Mouse (Mus musculus): Measurements from ENCODE around the gene Pbrm1. TPM values are rescaled to one million over a fixed set of nuclear protein-coding genes. Genes with fewer than 3 reads are reported as not detected.

Pbrm1 gene
- total RNA-seq, 2 experiments from 2014 or later: 56.9 to 58.0 TPM

DNA sequence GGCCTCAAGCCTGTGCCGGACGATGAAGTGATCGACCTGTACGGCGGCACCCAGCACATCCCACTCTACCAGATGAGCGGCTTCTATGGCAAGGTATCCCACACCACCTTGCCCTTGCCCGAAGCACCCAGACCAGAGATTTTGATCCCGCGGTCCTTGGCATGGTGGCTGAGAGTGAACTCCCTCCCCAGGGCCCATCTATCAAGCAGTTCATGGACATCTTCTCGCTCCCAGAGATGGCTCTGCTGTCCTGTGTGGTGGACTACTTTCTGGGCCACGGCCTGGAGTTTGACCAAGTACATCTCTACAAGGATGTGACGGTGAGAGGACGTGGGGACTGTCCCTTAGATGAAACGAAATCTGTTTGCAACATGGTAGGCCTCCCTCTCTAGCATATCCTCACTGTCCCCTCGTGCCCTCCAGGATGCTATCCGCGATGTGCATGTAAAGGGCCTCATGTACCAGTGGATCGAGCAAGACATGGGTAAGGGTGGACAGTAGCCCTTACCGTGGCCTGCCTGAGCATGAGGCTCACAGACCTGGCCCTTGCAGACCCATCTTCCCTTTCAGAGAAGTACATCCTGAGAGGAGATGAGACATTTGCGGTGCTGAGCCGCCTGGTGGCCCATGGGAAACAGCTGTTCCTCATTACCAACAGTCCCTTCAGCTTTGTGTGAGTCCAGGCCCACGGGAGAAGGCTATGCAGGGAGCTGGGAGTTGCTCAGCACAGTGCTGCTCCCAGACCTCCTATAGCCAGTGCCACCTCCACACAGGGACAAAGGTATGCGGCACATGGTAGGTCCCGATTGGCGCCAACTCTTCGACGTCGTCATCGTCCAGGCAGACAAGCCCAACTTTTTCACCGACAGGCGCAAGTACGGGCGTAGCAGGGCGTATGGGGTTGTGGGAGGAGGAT lies 116.8 kb downstream of the Pbrm1 start:
- TF ChIP-seq CTCF (IDR thresholded peaks at IDR 0.05): no peak
- H3K4me3 ChIP-seq: no peak overlapping the region
- DNase-seq (ENCODE audit: extremely low spot score in 1 of 2, low spot score in 2 of 2): no peak
- H3K27ac ChIP-seq: no peak overlapping the region
- intact Hi-C loops (cut with DNase I): no loop called here

DNA sequence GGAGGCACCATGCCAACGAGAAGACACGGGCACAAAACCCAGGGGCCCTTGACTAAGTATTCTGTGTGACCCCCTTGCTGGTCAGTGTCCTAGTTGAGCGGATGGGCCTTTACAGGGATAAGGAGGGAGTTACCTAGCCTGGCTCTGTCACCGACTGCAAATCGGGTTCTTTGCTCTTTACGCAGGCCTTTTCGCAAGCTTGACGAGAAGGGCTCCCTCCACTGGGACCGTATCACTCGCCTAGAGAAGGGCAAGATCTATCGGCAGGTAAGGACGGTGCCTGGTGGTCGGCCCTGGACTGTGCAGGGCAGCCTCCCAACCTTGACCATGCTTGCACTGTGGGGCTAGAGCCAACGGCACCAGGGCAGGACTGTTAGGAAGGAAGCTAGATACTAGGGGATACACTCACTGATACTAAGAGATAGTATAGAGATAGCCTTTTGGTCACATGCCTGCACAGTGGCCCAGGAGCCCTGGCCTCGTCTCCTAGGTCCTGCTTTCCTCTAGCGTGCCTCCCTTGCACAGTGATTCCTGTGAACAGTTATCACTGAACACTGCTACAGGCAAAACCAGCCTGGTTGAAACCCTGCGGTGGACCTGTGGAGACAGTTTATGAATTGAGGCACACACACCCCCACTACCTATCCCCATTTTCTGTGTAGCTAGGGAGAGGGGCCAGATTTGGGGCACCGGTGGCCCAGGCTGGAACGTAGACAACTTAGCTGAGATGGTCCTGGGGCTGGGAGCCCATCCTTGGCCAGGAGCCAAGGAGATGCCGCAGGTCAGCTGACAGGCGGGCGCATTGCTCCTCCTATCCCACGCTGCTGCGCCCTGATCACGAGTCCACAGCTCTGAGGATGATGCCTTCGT lies 117.7 kb downstream of the Pbrm1 start:
- DNase-seq (ENCODE audit: extremely low spot score in 1 of 2, low spot score in 2 of 2): no peak
- intact Hi-C loops (cut with DNase I): no loop called here
- TF ChIP-seq CTCF (IDR thresholded peaks at IDR 0.05): no peak
- Histone ChIP-seq H3K27ac (no peak overlapping the region), H3K4me3 (no peak overlapping the region)

- no peak overlapping the region for H3K27ac ChIP-seq
- H3K4me3 ChIP-seq: no peak overlapping the region
- no peak for DNase-seq (ENCODE audit: extremely low spot score in 1 of 2, low spot score in 2 of 2)
- TF ChIP-seq CTCF (IDR thresholded peaks at IDR 0.05): no peak
- intact Hi-C loops (cut with DNase I): no loop called here
Observed at GRCm38 (mm10) chr14:31137281-31137595, 118.3 kb downstream of the Pbrm1 start.

DNA sequence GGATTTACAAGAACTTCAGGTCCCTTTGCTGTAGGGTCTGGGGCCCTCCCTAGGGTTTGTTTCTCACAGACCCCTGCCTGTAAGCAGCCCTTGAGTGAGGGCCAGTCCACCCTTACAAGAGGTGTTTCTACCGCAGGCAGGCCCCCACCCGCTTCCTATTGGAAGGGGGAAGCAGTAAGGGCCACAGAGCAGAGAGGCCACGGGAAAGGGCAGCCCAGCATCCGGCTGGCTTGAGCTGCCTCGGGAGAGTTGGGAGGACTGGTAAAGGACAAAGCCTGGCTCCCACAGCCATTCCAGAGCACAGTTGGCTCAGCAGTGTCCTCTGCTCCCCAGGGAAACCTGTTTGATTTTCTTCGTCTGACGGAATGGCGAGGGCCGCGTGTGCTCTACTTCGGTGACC lies 118.9 kb downstream of the Pbrm1 start:
- Histone ChIP-seq H3K27ac (no peak overlapping the region), H3K4me3 (no peak overlapping the region)
- TF ChIP-seq CTCF (IDR thresholded peaks at IDR 0.05): no peak
- intact Hi-C loops (cut with DNase I): no loop called here
- DNase-seq (ENCODE audit: extremely low spot score in 1 of 2, low spot score in 2 of 2): no peak

- no peak for TF ChIP-seq CTCF (IDR thresholded peaks at IDR 0.05)
- intact Hi-C loops (cut with DNase I): no loop called here
- Histone ChIP-seq H3K4me3 (no peak overlapping the region), H3K27ac (no peak overlapping the region)
- no peak for DNase-seq (ENCODE audit: extremely low spot score in 1 of 2, low spot score in 2 of 2)
Observed at GRCm38 (mm10) chr14:31138219-31138896, 119.4 kb downstream of the Pbrm1 start.

- Histone ChIP-seq H3K4me3 (no peak overlapping the region), H3K27ac (no peak overlapping the region)
- no peak for TF ChIP-seq CTCF (IDR thresholded peaks at IDR 0.05)
- DNase-seq (ENCODE audit: extremely low spot score in 1 of 2, low spot score in 2 of 2): no peak
- intact Hi-C loops (cut with DNase I): no loop called here
Observed at GRCm38 (mm10) chr14:31138897-31139429, 120.0 kb downstream of the Pbrm1 start.

- no peak overlapping the region for H3K4me3 ChIP-seq
- intact Hi-C loops (cut with DNase I): no loop called here
- no peak for TF ChIP-seq CTCF (IDR thresholded peaks at IDR 0.05)
- no peak for DNase-seq (ENCODE audit: extremely low spot score in 1 of 2, low spot score in 2 of 2)
- no peak overlapping the region for H3K27ac ChIP-seq
Observed at GRCm38 (mm10) chr14:31139666-31140065, 120.7 kb downstream of the Pbrm1 start.

- intact Hi-C loops (cut with DNase I): no loop called here
- DNase-seq (ENCODE audit: extremely low spot score in 1 of 2, low spot score in 2 of 2): no peak
- TF ChIP-seq CTCF (IDR thresholded peaks at IDR 0.05): no peak
- Histone ChIP-seq H3K27ac (no peak overlapping the region), H3K4me3 (no peak overlapping the region)
Observed at GRCm38 (mm10) chr14:31140141-31140540, 121.2 kb downstream of the Pbrm1 start.

- Histone ChIP-seq H3K27ac (no peak overlapping the region), H3K4me3 (no peak overlapping the region)
- no peak for DNase-seq (ENCODE audit: extremely low spot score in 1 of 2, low spot score in 2 of 2)
- intact Hi-C loops (cut with DNase I): no loop called here
- TF ChIP-seq CTCF (IDR thresholded peaks at IDR 0.05): no peak
Observed at GRCm38 (mm10) chr14:31141011-31141410, 122.1 kb downstream of the Pbrm1 start.

GRCm38 (mm10) chr14:31145694-31146093 lies 126.8 kb downstream of the Pbrm1 start:
- intact Hi-C loops (cut with DNase I): no loop called here
- no peak overlapping the region for H3K27ac ChIP-seq
- no peak overlapping the region for H3K4me3 ChIP-seq
- DNase-seq (ENCODE audit: extremely low spot score in 1 of 2, low spot score in 2 of 2): no peak
- TF ChIP-seq CTCF (IDR thresholded peaks at IDR 0.05): no peak

DNA sequence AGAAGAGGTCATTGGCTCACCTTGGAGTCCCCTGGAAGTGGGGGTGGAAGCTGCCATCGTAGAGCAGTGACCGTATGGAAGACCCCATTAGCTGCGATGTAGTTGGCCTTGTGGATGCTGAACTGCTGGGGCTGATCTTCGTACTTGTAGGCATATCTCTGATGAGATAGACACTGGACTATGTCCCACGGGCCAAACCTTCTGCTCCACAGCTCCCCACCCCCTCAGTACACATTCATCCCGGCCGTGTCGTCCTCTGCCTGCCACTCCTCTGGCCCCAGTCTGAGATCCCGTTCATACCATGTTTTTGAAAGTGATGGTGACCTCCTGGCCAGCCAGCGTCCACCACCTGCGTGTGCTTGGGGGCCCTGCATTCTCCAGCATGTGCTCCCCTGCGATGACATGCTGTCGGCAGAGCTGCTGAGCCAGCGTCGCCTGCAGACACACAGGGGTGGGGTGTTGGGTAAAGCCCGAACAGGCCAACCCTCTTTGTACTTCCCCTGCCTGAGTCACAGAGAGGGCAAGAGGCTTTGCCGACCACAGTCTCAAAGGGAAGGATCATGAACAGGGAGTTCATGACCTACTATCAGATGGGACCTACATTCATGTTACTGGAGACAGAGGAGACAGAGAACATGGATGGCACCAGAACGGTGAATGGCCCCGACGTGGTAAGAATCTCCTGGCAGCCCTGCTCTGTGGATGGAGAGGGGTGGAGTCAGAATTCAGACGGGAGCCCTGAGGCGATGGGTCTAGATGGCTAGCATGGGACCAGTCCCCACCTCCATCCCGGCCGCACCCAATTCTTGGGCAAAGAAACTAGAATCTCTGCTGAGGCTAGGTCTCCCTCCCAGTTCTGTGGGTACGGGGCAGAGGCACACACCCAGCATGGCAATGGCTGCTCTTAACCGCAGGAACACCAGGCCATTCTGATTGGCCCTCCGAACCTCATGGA lies 141.5 kb downstream of the Pbrm1 start:
- no peak for TF ChIP-seq CTCF (IDR thresholded peaks at IDR 0.05)
- intact Hi-C loops (cut with DNase I): no loop called here
- Histone ChIP-seq H3K4me3 (no peak overlapping the region), H3K27ac (no peak overlapping the region)
- no peak for DNase-seq (ENCODE audit: extremely low spot score in 1 of 2, low spot score in 2 of 2)

Data from left cerebral cortex, adult 2 months (tissue).